Mouse (Mus musculus): ENCODE measurements around the gene Ctdsp1.

GRCm38 (mm10) chr1:74393010-74393409 is 1.7 kb downstream of the Ctdsp1 start:
- TF ChIP-seq CTCF (IDR thresholded peaks at IDR 0.05; ENCODE audit: extremely low read depth, insufficient read depth, insufficient read length, insufficient replicate concordance) = no peak
- no peak for TF ChIP-seq POLR2A (IDR thresholded peaks at IDR 0.05; ENCODE audit: low read depth, low read length)

Data from spleen, adult 2 months (tissue).